Mouse (Mus musculus) left cerebral cortex, postnatal 36 days (tissue): ENCODE measurements around the gene U90926. TPM values are rescaled to one million over a fixed set of nuclear protein-coding genes. Genes with fewer than 3 reads are reported as not detected.
"Not testable (repeated sequence)": the region's sequence is repeated elsewhere in the genome, so short reads cannot be mapped to it uniquely, and the experiment has no call there.

ENCODE experiments used
- DNase-seq, 2 experiments: peaks; one replicate each; pipeline ENCODE4 v3.0.0; 2021 to 2022; ENCODE audit warnings: low spot score in 2 of 2, mixed read lengths in 1 of 2
- intact Hi-C: fragments of 180-260 bp; cut with DNase I; formaldehyde crosslinking; loops from one replicate; pipeline ENCODE4 v1.15.1; 2025
- total RNA-seq, 2 experiments: library from RNA; stranded (reverse); gene quantifications; 2 replicates each; pipeline ENCODE4 v1.2.3; 2021

The U90926 gene
- total RNA-seq, 2 experiments from 2014 or later = not detected

GRCm38 (mm10) chr5:92219826-92220225, 4.6 kb upstream of the U90926 start:
- intact Hi-C loops = no loop called here
- no peak for DNase-seq

DNA sequence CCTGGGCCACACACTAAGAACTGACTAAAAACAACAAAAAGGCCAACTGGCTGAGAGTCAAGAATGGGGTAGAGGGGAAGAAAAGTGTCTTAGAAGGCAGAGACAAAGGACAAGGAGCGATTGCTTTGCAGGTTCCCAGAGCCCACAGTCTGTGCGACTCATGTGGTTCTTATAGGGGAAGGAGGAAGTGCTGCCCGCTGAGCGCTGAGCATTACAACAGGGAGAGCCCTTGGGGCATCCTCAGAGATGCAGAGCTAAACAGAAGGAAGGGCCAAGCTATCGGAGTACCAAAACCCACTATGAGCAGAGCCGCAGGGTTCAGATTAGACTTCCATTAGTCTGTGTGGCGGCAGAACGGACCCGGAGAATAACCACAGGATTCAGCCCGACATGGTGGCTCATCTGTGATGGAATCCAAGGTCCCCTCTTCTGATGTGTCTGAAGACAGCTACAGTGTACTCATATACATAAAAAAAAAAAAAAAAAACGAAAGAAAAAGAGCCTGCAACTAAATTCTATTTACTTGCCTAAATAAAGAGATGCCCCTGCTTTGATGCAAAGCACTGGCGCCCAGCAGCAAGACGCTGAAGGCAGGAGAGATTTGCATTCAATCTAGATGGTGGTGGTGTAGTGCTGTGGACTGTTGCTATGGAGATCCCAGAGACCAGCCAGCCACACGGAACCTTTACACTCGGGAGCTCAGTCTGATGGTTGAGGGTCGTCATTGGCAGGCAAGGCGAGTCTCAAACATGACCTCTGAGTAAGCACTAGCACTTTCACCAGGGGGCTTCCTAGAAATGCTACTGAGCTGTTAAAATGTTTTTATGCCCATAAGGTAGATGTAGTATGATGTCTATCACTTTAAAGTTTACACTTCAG, 3.9 kb upstream of the U90926 start:
- intact Hi-C loops = no loop called here
- DNase-seq = no peak

DNA sequence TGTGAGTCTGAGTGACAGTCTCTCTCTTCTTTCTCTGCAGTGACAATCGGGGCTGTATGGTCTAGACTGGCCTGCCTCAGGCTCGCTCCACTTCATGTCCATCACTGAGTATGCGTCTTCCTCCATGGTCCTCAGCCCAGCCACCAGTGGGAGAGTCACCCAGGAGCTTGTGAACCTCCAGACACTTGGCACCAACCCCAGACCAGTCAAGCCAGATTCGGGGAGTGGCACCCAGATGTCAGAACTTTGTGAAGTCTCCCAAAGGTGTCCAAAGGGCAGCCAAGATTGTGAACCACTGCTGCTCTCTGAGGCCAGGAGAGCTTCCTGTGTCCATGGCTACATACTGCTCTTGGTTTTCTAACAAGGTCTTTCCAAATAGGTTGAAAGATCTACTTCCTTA, 3.0 kb downstream of the U90926 start:
- no peak for DNase-seq
- intact Hi-C loops = no loop called here

GRCm38 (mm10) chr5:92210205-92210604, 5.0 kb downstream of the U90926 start:
- no peak for DNase-seq
- intact Hi-C loops = no loop called here

DNA sequence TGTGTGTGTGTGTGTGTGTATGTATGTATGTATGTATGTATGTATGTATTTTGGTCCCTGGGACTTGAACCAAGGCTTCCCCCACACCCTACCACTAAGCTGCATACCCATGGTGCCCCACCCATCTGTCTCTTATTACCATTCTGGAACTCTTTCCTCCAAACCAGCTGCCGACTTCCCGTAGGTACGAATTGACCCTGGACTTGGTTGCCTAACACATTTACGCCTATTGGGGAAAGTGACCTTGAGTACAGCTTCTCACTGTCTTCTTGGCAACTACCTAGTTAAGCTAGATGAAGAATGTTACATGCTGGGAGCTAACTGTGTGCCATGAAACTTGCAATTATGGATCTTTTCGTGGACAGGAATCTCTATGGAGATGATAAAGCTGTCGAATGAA, 9.1 kb downstream of the U90926 start:
- intact Hi-C loops = no loop called here
- DNase-seq = no peak

- intact Hi-C loops = no loop called here
- no peak for DNase-seq
Measured at GRCm38 (mm10) chr5:92205706-92206105, 9.5 kb downstream of the U90926 start.

- intact Hi-C loops = no loop called here
- DNase-seq = no peak
Measured at GRCm38 (mm10) chr5:92205184-92205583, 10.0 kb downstream of the U90926 start.

- intact Hi-C loops = no loop called here
- DNase-seq = no peak
Measured at GRCm38 (mm10) chr5:92204162-92205036, 10.8 kb downstream of the U90926 start.

- intact Hi-C loops = loop anchor here (5.0 kb wide), 1 partner anchor 39 kb away; no protein-coding TSS in a partner anchor
- DNase-seq = no peak
Measured at GRCm38 (mm10) chr5:92198266-92198665, 16.9 kb downstream of the U90926 start.

DNA sequence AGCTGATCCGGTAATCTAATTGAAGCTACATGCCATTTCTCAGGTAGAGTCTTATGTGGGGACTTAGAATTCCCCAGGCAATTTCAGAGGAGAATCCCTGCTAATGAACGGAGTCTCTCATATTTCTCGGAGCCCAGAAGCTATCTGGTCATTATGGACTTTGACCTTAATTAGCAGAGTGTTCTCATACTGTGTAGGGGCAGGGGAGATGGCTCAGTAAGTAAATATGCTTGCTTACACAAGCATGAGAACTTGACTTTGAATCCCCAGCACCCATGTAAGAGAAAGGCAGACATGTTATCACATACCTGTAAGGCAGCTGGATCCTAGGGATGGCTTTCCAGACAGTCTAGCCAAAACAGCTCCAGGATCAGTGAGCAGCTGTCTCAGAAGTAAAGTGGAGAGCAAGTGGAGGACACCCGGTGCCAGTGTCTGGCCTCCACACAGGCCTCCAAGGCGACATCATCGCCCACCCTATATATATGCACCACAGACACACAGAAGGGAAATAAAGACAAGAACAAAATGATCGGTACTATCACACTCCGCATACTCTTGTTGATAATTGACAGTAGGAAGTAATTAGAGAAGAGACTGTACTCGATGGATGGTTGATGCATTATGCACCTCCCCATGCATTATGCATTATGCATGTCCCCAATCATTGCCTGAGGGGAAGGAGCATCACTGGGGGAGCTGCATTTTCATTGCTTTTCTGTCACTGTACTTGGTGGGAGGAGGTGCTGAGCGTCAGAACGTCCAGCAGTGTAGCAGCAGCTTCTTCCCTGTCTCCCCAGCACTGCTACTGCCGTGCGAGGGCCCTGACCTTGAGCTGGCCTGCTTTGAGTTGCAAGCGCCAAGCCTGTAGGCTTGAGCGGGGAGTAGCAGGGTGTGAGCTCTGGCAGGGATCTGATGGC, 18.1 kb downstream of the U90926 start:
- intact Hi-C loops = loop anchor here (5.0 kb wide), 1 partner anchor 40 kb away; no protein-coding TSS in a partner anchor
- DNase-seq = no peak

DNA sequence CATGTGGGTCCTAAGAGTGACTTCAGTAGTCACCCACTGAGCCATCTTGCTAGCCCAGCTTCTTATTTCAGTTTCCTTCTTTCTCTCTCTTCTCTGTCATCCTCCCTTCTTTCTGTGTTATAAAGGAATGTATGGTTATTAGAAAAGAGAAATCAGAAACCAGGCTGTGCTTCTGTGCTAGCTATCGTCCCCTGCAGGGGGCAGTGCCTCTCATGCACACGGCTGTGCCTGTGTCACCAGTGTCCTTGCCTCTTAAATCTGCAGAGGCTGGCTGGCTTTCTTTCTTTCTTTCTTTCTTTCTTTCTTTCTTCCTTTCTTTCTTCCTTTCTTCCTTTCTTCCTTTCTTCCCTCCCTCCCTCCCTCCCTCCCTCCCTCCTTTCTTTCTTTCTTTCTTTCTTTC, 19.5 kb downstream of the U90926 start:
- DNase-seq = not testable (repeated sequence)
- intact Hi-C loops = loop anchor here (5.0 kb wide), 1 partner anchor 42 kb away; no protein-coding TSS in a partner anchor

DNA sequence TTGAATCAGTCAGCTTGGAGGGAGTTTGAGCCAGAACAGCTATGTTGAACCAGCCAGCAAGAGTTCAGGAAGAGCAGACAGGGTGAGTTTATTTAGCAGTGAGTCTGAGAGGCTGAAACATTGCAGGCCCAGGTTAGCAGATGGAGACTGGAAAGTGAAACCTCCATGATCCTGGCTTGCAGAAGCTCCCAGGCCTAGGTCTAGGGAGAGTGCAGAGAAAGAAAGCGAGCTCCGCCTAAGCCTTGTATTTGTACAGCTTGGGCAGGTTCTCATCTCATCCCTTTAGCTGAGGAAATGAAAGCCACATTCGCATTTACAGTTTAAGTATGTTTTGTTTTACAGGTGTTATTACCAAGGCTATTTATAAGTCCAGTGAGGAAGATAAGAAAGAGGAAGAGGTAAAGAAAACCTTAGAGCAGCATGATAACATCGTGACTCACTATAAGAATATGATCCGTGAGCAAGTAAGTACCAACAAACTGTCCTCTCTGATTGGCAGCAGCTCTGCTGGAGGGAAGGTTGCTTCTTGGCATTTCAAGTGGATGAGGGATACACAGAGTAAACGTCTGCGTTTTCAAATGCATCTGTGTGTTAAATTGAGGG, 26.2 kb downstream of the U90926 start:
- no peak for DNase-seq

DNA sequence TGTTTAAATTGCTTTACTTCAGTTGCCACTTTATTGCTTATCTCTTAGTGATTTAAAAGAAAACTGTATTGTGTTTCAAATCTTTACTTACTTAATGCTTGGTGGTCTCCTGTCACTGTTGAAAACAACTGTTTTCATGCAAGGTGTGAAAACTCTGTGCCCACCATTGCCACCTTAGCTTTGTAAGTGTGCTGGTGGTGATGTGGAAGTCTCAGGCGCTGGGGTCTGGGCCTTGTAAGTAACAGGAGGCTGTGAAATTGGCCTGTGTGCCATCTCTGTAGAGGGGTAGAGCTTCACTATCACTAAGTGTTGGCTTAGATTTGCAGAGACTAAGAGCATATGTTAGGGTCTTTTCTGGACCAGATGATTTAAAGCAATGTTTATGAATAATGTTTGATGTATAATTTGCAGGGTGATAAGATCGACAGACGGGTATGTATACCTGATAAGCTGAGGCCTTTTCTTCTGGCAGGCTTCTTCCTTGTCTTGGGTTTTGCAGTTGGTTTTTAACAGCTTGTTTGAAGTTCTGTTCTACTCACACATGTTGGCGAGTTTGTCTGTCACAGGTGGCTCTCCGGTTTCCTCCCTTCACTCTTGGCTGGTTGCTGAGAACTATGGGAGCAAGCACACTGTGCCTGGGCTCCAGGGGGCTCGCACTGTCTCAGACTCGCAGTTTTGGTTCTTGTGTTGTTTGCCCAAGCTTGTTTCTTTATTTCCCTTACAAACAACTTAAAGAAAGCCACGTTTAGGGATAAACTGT, 32.0 kb downstream of the U90926 start:
- DNase-seq = no peak
- intact Hi-C loops = no loop called here

More for the DNA sequence above, 26.2 kb downstream of the U90926 start:
- intact Hi-C loops = no loop called here

DNA sequence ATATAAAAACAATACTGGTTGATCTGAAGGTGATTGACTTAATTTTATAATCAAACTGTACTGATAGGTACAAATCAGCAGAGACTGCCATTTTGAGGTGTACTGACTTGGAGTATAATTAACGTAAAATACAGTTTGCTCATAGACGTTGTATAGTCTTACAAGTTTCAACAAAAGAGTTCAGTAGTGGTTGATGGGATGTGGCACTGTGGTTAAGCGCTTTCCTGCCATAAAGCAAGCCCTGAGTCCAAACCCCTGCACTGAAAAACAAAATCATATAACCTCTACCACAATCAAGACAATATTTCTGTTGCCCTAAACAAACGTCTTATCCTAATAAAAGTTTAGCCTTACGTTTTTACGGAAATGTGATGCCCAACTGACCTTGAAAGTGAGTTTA, 49.2 kb downstream of the U90926 start:
- DNase-seq = no peak
- intact Hi-C loops = no loop called here
